Mouse (Mus musculus): ENCODE measurements around the gene Snx27. TPM values are rescaled to one million over a fixed set of nuclear protein-coding genes. Genes with fewer than 3 reads are reported as not detected.

The Snx27 gene
- polyA plus RNA-seq, 1 experiment from 2014 or later = 38.7 TPM

- Histone ChIP-seq H3K27ac (ENCODE audit: low read depth, low read length) (no peak overlapping the region), H3K4me3 (ENCODE audit: low read length) (no peak overlapping the region), H3K9ac (ENCODE audit: low read depth, low read length) (no peak overlapping the region), H3K36me3 (ENCODE audit: control insufficient read depth, insufficient read depth, low read length) (no peaks in the 10 kb centered on the region), H3K9me3 (ENCODE audit: control insufficient read depth, low read length) (no peaks in the 10 kb centered on the region), H3K4me2 (replicated peaks; ENCODE audit: low read depth, low read length) (no peak overlapping the region), H3K4me1 (ENCODE audit: control insufficient read depth, insufficient read depth, low read length) (0 out of 2 replicates have a peak, but pooled peaks cover 3% of the 10 kb centered on the region), H3K27me3 (ENCODE audit: control insufficient read depth, insufficient read depth, low read length) (peaks cover 21% of the 10 kb centered on the region)
- 56% methylated on average over 4 of the region's 4 CpGs for WGBS
- no peak for ATAC-seq (ENCODE audit: low FRiP score, low TSS enrichment)
These were observed 105.1 kb downstream of the Snx27 start for GRCm38 (mm10) chr3:94477444-94477843.

GRCm38 (mm10) chr3:94476301-94477035 is 106.0 kb downstream of the Snx27 start:
- Histone ChIP-seq H3K9me3 (ENCODE audit: control insufficient read depth, low read length) (no peaks in the 10 kb centered on the region), H3K9ac (ENCODE audit: low read depth, low read length) (no peak overlapping the region), H3K27me3 (ENCODE audit: control insufficient read depth, insufficient read depth, low read length) (peaks cover 21% of the 10 kb centered on the region), H3K36me3 (ENCODE audit: control insufficient read depth, insufficient read depth, low read length) (no peaks in the 10 kb centered on the region), H3K4me2 (replicated peaks; ENCODE audit: low read depth, low read length) (no peak overlapping the region), H3K4me1 (ENCODE audit: control insufficient read depth, insufficient read depth, low read length) (0 out of 2 replicates have a peak, but pooled peaks cover 3% of the 10 kb centered on the region), H3K27ac (ENCODE audit: low read depth, low read length) (no peak overlapping the region), H3K4me3 (ENCODE audit: low read length) (no peak overlapping the region)
- WGBS = 53% methylated on average over 8 of the region's 8 CpGs
- ATAC-seq (ENCODE audit: low FRiP score, low TSS enrichment) = no peak

- H3K9ac ChIP-seq (ENCODE audit: low read depth, low read length) = no peak overlapping the region
- no peaks in the 10 kb centered on the region for H3K9me3 ChIP-seq (ENCODE audit: control insufficient read depth, low read length)
- 74% methylated on average over 5 of the region's 5 CpGs for WGBS
- no peak overlapping the region for H3K4me2 ChIP-seq (replicated peaks; ENCODE audit: low read depth, low read length)
- no peaks in the 10 kb centered on the region for H3K4me1 ChIP-seq (ENCODE audit: control insufficient read depth, insufficient read depth, low read length)
- H3K4me3 ChIP-seq (ENCODE audit: low read length) = no peak overlapping the region
- peaks cover 6% of the 10 kb centered on the region; the same call in 1 of the 2 replicates for H3K27me3 ChIP-seq (ENCODE audit: control insufficient read depth, insufficient read depth, low read length)
- no peaks in the 10 kb centered on the region for H3K36me3 ChIP-seq (ENCODE audit: control insufficient read depth, insufficient read depth, low read length)
- no peak for ATAC-seq (ENCODE audit: low FRiP score, low TSS enrichment)
- no peak overlapping the region for H3K27ac ChIP-seq (ENCODE audit: low read depth, low read length)
These were observed 108.8 kb downstream of the Snx27 start for GRCm38 (mm10) chr3:94473567-94474232.

GRCm38 (mm10) chr3:94473115-94473505 is 109.4 kb downstream of the Snx27 start:
- no peaks in the 10 kb centered on the region for H3K36me3 ChIP-seq (ENCODE audit: control insufficient read depth, insufficient read depth, low read length)
- no peak for ATAC-seq (ENCODE audit: low FRiP score, low TSS enrichment)
- H3K9ac ChIP-seq (ENCODE audit: low read depth, low read length) = no peak overlapping the region
- H3K9me3 ChIP-seq (ENCODE audit: control insufficient read depth, low read length) = no peaks in the 10 kb centered on the region
- 43% methylated on average over 10 of the region's 10 CpGs for WGBS
- no peak overlapping the region for H3K27ac ChIP-seq (ENCODE audit: low read depth, low read length)
- H3K27me3 ChIP-seq (ENCODE audit: control insufficient read depth, insufficient read depth, low read length) = 0 out of 2 replicates have a peak, but pooled peaks cover 3% of the 10 kb centered on the region
- no peaks in the 10 kb centered on the region for H3K4me1 ChIP-seq (ENCODE audit: control insufficient read depth, insufficient read depth, low read length)
- H3K4me3 ChIP-seq (ENCODE audit: low read length) = no peak overlapping the region
- H3K4me2 ChIP-seq (replicated peaks; ENCODE audit: low read depth, low read length) = no peak overlapping the region

GRCm38 (mm10) chr3:94472447-94473114 is 109.9 kb downstream of the Snx27 start:
- WGBS = 11% methylated on average over 28 of the region's 28 CpGs
- Histone ChIP-seq H3K4me2 (replicated peaks; ENCODE audit: low read depth, low read length) (peak overlapping the region; percentile 27), H3K27ac (ENCODE audit: low read depth, low read length) (no peak overlapping the region), H3K9ac (ENCODE audit: low read depth, low read length) (no peak overlapping the region), H3K4me1 (ENCODE audit: control insufficient read depth, insufficient read depth, low read length) (no peaks in the 10 kb centered on the region), H3K9me3 (ENCODE audit: control insufficient read depth, low read length) (no peaks in the 10 kb centered on the region), H3K27me3 (ENCODE audit: control insufficient read depth, insufficient read depth, low read length) (no peaks in the 10 kb centered on the region), H3K36me3 (ENCODE audit: control insufficient read depth, insufficient read depth, low read length) (no peaks in the 10 kb centered on the region), H3K4me3 (ENCODE audit: low read length) (no peak overlapping the region)
- peak; percentile 87 for ATAC-seq (ENCODE audit: low FRiP score, low TSS enrichment)

GRCm38 (mm10) chr3:94468931-94469330 is 113.6 kb downstream of the Snx27 start:
- Histone ChIP-seq H3K27me3 (ENCODE audit: control insufficient read depth, insufficient read depth, low read length) (no peaks in the 10 kb centered on the region), H3K36me3 (ENCODE audit: control insufficient read depth, insufficient read depth, low read length) (no peaks in the 10 kb centered on the region), H3K4me1 (ENCODE audit: control insufficient read depth, insufficient read depth, low read length) (no peaks in the 10 kb centered on the region), H3K4me3 (ENCODE audit: low read length) (no peak overlapping the region), H3K4me2 (replicated peaks; ENCODE audit: low read depth, low read length) (no peak overlapping the region), H3K27ac (ENCODE audit: low read depth, low read length) (no peak overlapping the region), H3K9ac (ENCODE audit: low read depth, low read length) (no peak overlapping the region), H3K9me3 (ENCODE audit: control insufficient read depth, low read length) (no peaks in the 10 kb centered on the region)
- no peak for ATAC-seq (ENCODE audit: low FRiP score, low TSS enrichment)
- 49% methylated on average over 3 of the region's 3 CpGs for WGBS

- no peak for ATAC-seq (ENCODE audit: low FRiP score, low TSS enrichment)
- Histone ChIP-seq H3K36me3 (ENCODE audit: control insufficient read depth, insufficient read depth, low read length) (no peaks in the 10 kb centered on the region), H3K4me2 (replicated peaks; ENCODE audit: low read depth, low read length) (no peak overlapping the region), H3K27me3 (ENCODE audit: control insufficient read depth, insufficient read depth, low read length) (no peaks in the 10 kb centered on the region), H3K9ac (ENCODE audit: low read depth, low read length) (no peak overlapping the region), H3K9me3 (ENCODE audit: control insufficient read depth, low read length) (no peaks in the 10 kb centered on the region), H3K27ac (ENCODE audit: low read depth, low read length) (no peak overlapping the region), H3K4me3 (ENCODE audit: low read length) (no peak overlapping the region), H3K4me1 (ENCODE audit: control insufficient read depth, insufficient read depth, low read length) (no peaks in the 10 kb centered on the region)
- WGBS = 63% methylated on average over 13 of the region's 13 CpGs
These were observed 116.7 kb downstream of the Snx27 start for GRCm38 (mm10) chr3:94465632-94466430.

- Histone ChIP-seq H3K27ac (ENCODE audit: low read depth, low read length) (no peak overlapping the region), H3K9ac (ENCODE audit: low read depth, low read length) (no peak overlapping the region), H3K27me3 (ENCODE audit: control insufficient read depth, insufficient read depth, low read length) (no peaks in the 10 kb centered on the region), H3K4me3 (ENCODE audit: low read length) (no peak overlapping the region), H3K9me3 (ENCODE audit: control insufficient read depth, low read length) (no peaks in the 10 kb centered on the region), H3K4me1 (ENCODE audit: control insufficient read depth, insufficient read depth, low read length) (no peaks in the 10 kb centered on the region), H3K36me3 (ENCODE audit: control insufficient read depth, insufficient read depth, low read length) (no peaks in the 10 kb centered on the region), H3K4me2 (replicated peaks; ENCODE audit: low read depth, low read length) (no peak overlapping the region)
- ATAC-seq (ENCODE audit: low FRiP score, low TSS enrichment) = no peak
- 50% methylated on average over 11 of the region's 11 CpGs for WGBS
These were observed 118.5 kb downstream of the Snx27 start for GRCm38 (mm10) chr3:94463926-94464578.
